Mouse (Mus musculus) midbrain, embryonic 15.5 days (tissue): ENCODE results near the gene Oaz1. TPM values are rescaled to one million over a fixed set of nuclear protein-coding genes. Genes with fewer than 3 reads are reported as not detected.

Source experiments
- ATAC-seq: fragments of 200-750 bp; cut with Nextera tagmentation; replicated peaks from 2 replicates; pipeline ENCODE4 v1.8.0; 2017; ENCODE audit warnings: moderate TSS enrichment
- H3K27ac ChIP-seq: fragments of 300-500 bp; sonication (generic); 2 replicates; pipeline ENCODE4 v1.5.1; 2015; ENCODE audit warnings: mild to moderate bottlenecking, inconsistent platforms
- H3K27me3 ChIP-seq: fragments of 300-500 bp; sonication (generic); replicated peaks from 2 replicates; pipeline ENCODE4 v1.6.1; 2015; ENCODE audit warnings: inconsistent platforms
- H3K36me3 ChIP-seq: fragments of 300-500 bp; sonication (generic); replicated peaks from 2 replicates; pipeline ENCODE4 v1.6.1; 2015; ENCODE audit warnings: inconsistent platforms
- H3K4me1 ChIP-seq: fragments of 300-500 bp; sonication (generic); 2 replicates; pipeline ENCODE4 v1.6.1; 2015; ENCODE audit warnings: inconsistent platforms
- H3K4me2 ChIP-seq: fragments of 300-500 bp; sonication (generic); 2 replicates; pipeline ENCODE4 v1.6.1; 2015; ENCODE audit warnings: inconsistent platforms, mild to moderate bottlenecking, moderate library complexity
- H3K4me3 ChIP-seq: fragments of 300-500 bp; sonication (generic); 2 replicates; pipeline ENCODE4 v1.5.1; 2015; ENCODE audit warnings: mild to moderate bottlenecking, inconsistent platforms
- H3K9ac ChIP-seq: fragments of 300-500 bp; sonication (generic); 2 replicates; pipeline ENCODE4 v1.6.1; 2015; ENCODE audit warnings: mild to moderate bottlenecking, inconsistent platforms
- H3K9me3 ChIP-seq: fragments of 300-500 bp; sonication (generic); 2 replicates; pipeline ENCODE4 v1.6.1; 2016; ENCODE audit warnings: inconsistent platforms
- WGBS: fragments of 180-500 bp; shearing (Covaris S2); methylation state at CpG from one replicate; pipeline ENCODE4 v1.1.7; 2015; ENCODE audit warnings: mixed read lengths; 5-methylcytosine and 5-hydroxymethylcytosine counted together
- polyA plus RNA-seq: library from polyadenylated mRNA; unstranded; fragments of >200 nt; fragmentation: Nextera tagmentation; extraction: Ambion mirVana; gene quantifications from 2 replicates; pipeline ENCODE4 v1.2.1, GENCODE M21; 2015

Gene Oaz1
- polyA plus RNA-seq, 1 experiment from 2014 or later = 1,243 TPM

- H3K4me3 ChIP-seq = peak within 1 kb of the TSS; percentile 46
- H3K36me3 ChIP-seq = no peaks in the 10 kb centered on the region
- H3K4me1 ChIP-seq = peaks cover 11% of the 10 kb centered on the region
- H3K27ac ChIP-seq = no peak within 1 kb of the TSS
- peak; percentile 64 for ATAC-seq
- 6% methylated on average over 34 of the region's 51 CpGs for WGBS
- H3K9me3 ChIP-seq = no peaks in the 10 kb centered on the region
- peak within 1 kb of the TSS; percentile 59 for H3K9ac ChIP-seq
- peaks cover 29% of the 10 kb centered on the region for H3K27me3 ChIP-seq
- peak within 1 kb of the TSS; percentile 66 for H3K4me2 ChIP-seq
Measured at GRCm38 (mm10) chr10:80843931-80844547, 17.6 kb downstream of the Oaz1 start, which contains the start of gene Lingo3. TSS of gene Lingo3 (minus strand) at chr10:80844039.

- ATAC-seq = no peak
- no peak overlapping the region for H3K27ac ChIP-seq
- no peak overlapping the region for H3K4me2 ChIP-seq
- no peak overlapping the region for H3K4me3 ChIP-seq
- no peaks in the 10 kb centered on the region for H3K9me3 ChIP-seq
- H3K4me1 ChIP-seq = peaks cover 11% of the 10 kb centered on the region
- peaks cover 29% of the 10 kb centered on the region for H3K27me3 ChIP-seq
- 57% methylated on average over 8 of the region's 8 CpGs for WGBS
- H3K9ac ChIP-seq = no peak overlapping the region
- H3K36me3 ChIP-seq = no peaks in the 10 kb centered on the region
Measured at GRCm38 (mm10) chr10:80845055-80845693, 18.7 kb downstream of the Oaz1 start.

- no peak overlapping the region for H3K4me3 ChIP-seq
- H3K9ac ChIP-seq = no peak overlapping the region
- peaks cover 11% of the 10 kb centered on the region for H3K4me1 ChIP-seq
Measured at GRCm38 (mm10) chr10:80845732-80846131, 19.3 kb downstream of the Oaz1 start.

GRCm38 (mm10) chr10:80848571-80848970 lies 22.1 kb downstream of the Oaz1 start:
- Histone ChIP-seq H3K4me2 (no peak overlapping the region), H3K9ac (no peak overlapping the region), H3K36me3 (peaks cover 12% of the 10 kb centered on the region), H3K4me1 (peaks cover 10% of the 10 kb centered on the region), H3K9me3 (no peaks in the 10 kb centered on the region), H3K27ac (no peak overlapping the region), H3K4me3 (no peak overlapping the region), H3K27me3 (peaks cover 17% of the 10 kb centered on the region)
- no peak for ATAC-seq
- WGBS = 12% methylated on average over 10 of the region's 10 CpGs

More at GRCm38 (mm10) chr10:80845732-80846131, 19.3 kb downstream of the Oaz1 start:
- 81% methylated on average over 12 of the region's 12 CpGs for WGBS
- no peak overlapping the region for H3K27ac ChIP-seq
- no peak overlapping the region for H3K4me2 ChIP-seq
- no peak for ATAC-seq
- H3K27me3 ChIP-seq = peaks cover 29% of the 10 kb centered on the region
- no peaks in the 10 kb centered on the region for H3K36me3 ChIP-seq
- H3K9me3 ChIP-seq = no peaks in the 10 kb centered on the region

- peak within 1 kb of the TSS; percentile 74 for H3K27ac ChIP-seq
- peak within 1 kb of the TSS; percentile 82 for H3K4me3 ChIP-seq
- no peaks in the 10 kb centered on the region for H3K27me3 ChIP-seq
- H3K36me3 ChIP-seq = peaks cover 12% of the 10 kb centered on the region
- H3K9me3 ChIP-seq = no peaks in the 10 kb centered on the region
- peak; percentile 82 for ATAC-seq
- H3K9ac ChIP-seq = peak within 1 kb of the TSS; percentile 91
- H3K4me1 ChIP-seq = peaks cover 41% of the 10 kb centered on the region
- H3K4me2 ChIP-seq = peak within 1 kb of the TSS; percentile 86
- under 1% methylated on average over 81 of the region's 81 CpGs for WGBS
Measured at GRCm38 (mm10) chr10:80854913-80855748, 28.7 kb downstream of the Oaz1 start, which contains the start of the genes Lsm7 and Sppl2b. TSS of gene Lsm7 (minus strand) at chr10:80855209. TSS of gene Sppl2b (plus strand) at chr10:80855275.

- Histone ChIP-seq H3K9ac (peak overlapping the region; percentile 91), H3K9me3 (no peaks in the 10 kb centered on the region), H3K4me2 (peak overlapping the region; percentile 86), H3K27me3 (no peaks in the 10 kb centered on the region), H3K4me3 (peak overlapping the region; percentile 82), H3K27ac (no peak overlapping the region), H3K4me1 (peaks cover 41% of the 10 kb centered on the region), H3K36me3 (peaks cover 12% of the 10 kb centered on the region)
- ATAC-seq = peak; percentile 10; the same call in 1 of the 2 replicates
- 27% methylated on average over 11 of the region's 11 CpGs for WGBS
Measured at GRCm38 (mm10) chr10:80855749-80856073, 29.3 kb downstream of the Oaz1 start.

- no peak for ATAC-seq
- Histone ChIP-seq H3K9me3 (no peaks in the 10 kb centered on the region), H3K4me2 (peak overlapping the region; percentile 86), H3K4me1 (peaks cover 41% of the 10 kb centered on the region), H3K9ac (peak overlapping the region; percentile 91; the same call in 1 of the 2 replicates), H3K4me3 (peak overlapping the region; percentile 82), H3K36me3 (peaks cover 12% of the 10 kb centered on the region), H3K27ac (no peak overlapping the region), H3K27me3 (no peaks in the 10 kb centered on the region)
- WGBS = 65% methylated on average over 3 of the region's 3 CpGs
Measured at GRCm38 (mm10) chr10:80856267-80856666, 29.8 kb downstream of the Oaz1 start.

GRCm38 (mm10) chr10:80856908-80857307 lies 30.5 kb downstream of the Oaz1 start:
- Histone ChIP-seq H3K27me3 (no peaks in the 10 kb centered on the region), H3K4me2 (peak overlapping the region; percentile 86; the same call in 1 of the 2 replicates), H3K27ac (no peak overlapping the region), H3K4me1 (peaks cover 41% of the 10 kb centered on the region), H3K36me3 (peaks cover 7% of the 10 kb centered on the region), H3K9ac (no peak overlapping the region), H3K9me3 (no peaks in the 10 kb centered on the region), H3K4me3 (0 out of 2 replicates have a peak overlapping the region, but pooled peaks have one; percentile 2)
- 85% methylated on average over 5 of the region's 5 CpGs for WGBS
- no peak for ATAC-seq

GRCm38 (mm10) chr10:80857386-80857785 lies 30.9 kb downstream of the Oaz1 start:
- Histone ChIP-seq H3K36me3 (peaks cover 5% of the 10 kb centered on the region), H3K27ac (no peak overlapping the region), H3K4me3 (no peak overlapping the region), H3K9ac (no peak overlapping the region), H3K4me1 (peaks cover 41% of the 10 kb centered on the region), H3K27me3 (no peaks in the 10 kb centered on the region), H3K9me3 (no peaks in the 10 kb centered on the region), H3K4me2 (no peak overlapping the region; the same call in 1 of the 2 replicates)
- ATAC-seq = no peak
- 42% methylated on average over 8 of the region's 8 CpGs for WGBS

GRCm38 (mm10) chr10:80857848-80858247 lies 31.4 kb downstream of the Oaz1 start:
- no peak for ATAC-seq
- no peaks in the 10 kb centered on the region for H3K27me3 ChIP-seq
- no peak overlapping the region for H3K27ac ChIP-seq

GRCm38 (mm10) chr10:80858350-80858935 lies 32.0 kb downstream of the Oaz1 start:
- Histone ChIP-seq H3K9ac (no peak overlapping the region), H3K4me3 (no peak overlapping the region), H3K4me1 (peaks cover 38% of the 10 kb centered on the region), H3K9me3 (no peaks in the 10 kb centered on the region), H3K36me3 (peaks cover 7% of the 10 kb centered on the region; the same call in 1 of the 2 replicates), H3K27me3 (no peaks in the 10 kb centered on the region), H3K4me2 (no peak overlapping the region), H3K27ac (no peak overlapping the region)
- ATAC-seq = no peak
- WGBS = 89% methylated on average over 7 of the region's 7 CpGs

More at GRCm38 (mm10) chr10:80857848-80858247, 31.4 kb downstream of the Oaz1 start:
- Histone ChIP-seq H3K9me3 (no peaks in the 10 kb centered on the region), H3K4me2 (no peak overlapping the region; the same call in 1 of the 2 replicates), H3K4me1 (peaks cover 41% of the 10 kb centered on the region), H3K9ac (no peak overlapping the region), H3K4me3 (no peak overlapping the region), H3K36me3 (peaks cover 7% of the 10 kb centered on the region; the same call in 1 of the 2 replicates)
- 59% methylated on average over 3 of the region's 3 CpGs for WGBS
